Mouse (Mus musculus) C2C12 (cell line): ENCODE measurements around the gene 1700025F22Rik. TPM values are rescaled to one million over a fixed set of nuclear protein-coding genes. Genes with fewer than 3 reads are reported as not detected.
"Not testable (repeated sequence)": the region's sequence is repeated elsewhere in the genome, so short reads cannot be mapped to it uniquely, and the experiment has no call there.

Source experiments
- H3K27me3 ChIP-seq: one replicate; pipeline ENCODE4 v1.6.1; 2011; ENCODE audit not compliant: control insufficient read depth, insufficient read depth, insufficient read length
- H3K36me3 ChIP-seq: one replicate; pipeline ENCODE4 v1.6.1; 2011; ENCODE audit not compliant: control insufficient read depth, insufficient read depth
- H3K4me3 ChIP-seq: one replicate; pipeline ENCODE4 v1.5.1; 2011; ENCODE audit warnings: mild to moderate bottlenecking, control low read depth; ENCODE audit not compliant: poor library complexity, insufficient read depth, severe bottlenecking
- H3K79me2 ChIP-seq: one replicate; pipeline ENCODE4 v1.6.1; 2011; ENCODE audit not compliant: control insufficient read depth, insufficient read depth
- H3K79me3 ChIP-seq: one replicate; pipeline ENCODE4 v1.6.1; 2011; ENCODE audit warnings: low read depth, control low read depth
- H3ac ChIP-seq: one replicate; pipeline ENCODE3; 2011; ENCODE audit warnings: low read depth; ENCODE audit not compliant: control insufficient read depth, insufficient read length
- CEBPB ChIP-seq: IDR thresholded peaks from one replicate; pipeline ENCODE4 v1.6.1; 2011; ENCODE audit warnings: low read depth, mild to moderate bottlenecking, control low read depth, moderate library complexity
- CTCF ChIP-seq: IDR thresholded peaks from one replicate; pipeline ENCODE4 v1.5.1; 2011; ENCODE audit not compliant: control insufficient read depth, insufficient read depth, insufficient read length
- FOSL1 ChIP-seq: IDR thresholded peaks from one replicate; pipeline ENCODE4 v1.8.0; 2011; ENCODE audit warnings: mild to moderate bottlenecking, low read length; ENCODE audit not compliant: poor library complexity, insufficient read depth, severe bottlenecking
- MAX ChIP-seq: IDR thresholded peaks from one replicate; pipeline ENCODE4 v1.6.1; 2011; ENCODE audit warnings: mild to moderate bottlenecking, control low read depth
- MYOD1 ChIP-seq: IDR thresholded peaks from one replicate; pipeline ENCODE4 v1.6.1; 2011; ENCODE audit warnings: low read depth; ENCODE audit not compliant: control insufficient read depth, insufficient read length
- MYOG ChIP-seq: IDR thresholded peaks from one replicate; pipeline ENCODE4 v1.6.1; 2011; ENCODE audit not compliant: control insufficient read depth, insufficient read length; ENCODE audit errors: extremely low read depth
- USF1 ChIP-seq: IDR thresholded peaks from one replicate; pipeline ENCODE4 v1.6.1; 2011; ENCODE audit warnings: low read depth, mild to moderate bottlenecking, control low read depth, moderate library complexity
- polyA plus RNA-seq: library from polyadenylated mRNA; unstranded; fragments of >200 nt; fragmentation: generic; extraction: Trizol; gene quantifications from one replicate; pipeline ENCODE4 v1.2.1, GENCODE M21; 2012; ENCODE audit warnings: missing spikeins

1700025F22Rik gene
- polyA plus RNA-seq, 1 experiment: not detected

GRCm38 (mm10) chr19:11101880-11102279 is 63.2 kb downstream of the 1700025F22Rik start:
- no peak for TF ChIP-seq CTCF
- TF ChIP-seq FOSL1: no peak
- no peak for TF ChIP-seq CEBPB
- no peak for TF ChIP-seq USF1
- no peak for TF ChIP-seq MYOG
- no peak for TF ChIP-seq MYOD1
- TF ChIP-seq MAX: no peak
- no peaks in the 10 kb centered on the region for H3K36me3 ChIP-seq

GRCm38 (mm10) chr19:11098401-11098800 is 66.7 kb downstream of the 1700025F22Rik start:
- no peak for TF ChIP-seq FOSL1
- TF ChIP-seq CTCF: no peak
- TF ChIP-seq CEBPB: no peak
- no peak for TF ChIP-seq MAX
- TF ChIP-seq USF1: no peak
- no peak for TF ChIP-seq MYOD1
- no peak for TF ChIP-seq MYOG
- no peaks in the 10 kb centered on the region for H3K36me3 ChIP-seq
- H3K4me3 ChIP-seq: no peak overlapping the region
- no peaks in the 10 kb centered on the region for H3K27me3 ChIP-seq
- no peaks in the 10 kb centered on the region for H3K79me3 ChIP-seq
- H3ac ChIP-seq: no peak overlapping the region
- no peaks in the 10 kb centered on the region for H3K79me2 ChIP-seq

More at GRCm38 (mm10) chr19:11101880-11102279, 63.2 kb downstream of the 1700025F22Rik start:
- Histone ChIP-seq H3ac (no peak overlapping the region), H3K79me3 (no peaks in the 10 kb centered on the region), H3K4me3 (no peak overlapping the region), H3K79me2 (no peaks in the 10 kb centered on the region), H3K27me3 (no peaks in the 10 kb centered on the region)

- H3ac ChIP-seq, H3K27me3 ChIP-seq, H3K4me3 ChIP-seq, H3K79me3 ChIP-seq, H3K36me3 ChIP-seq, H3K79me2 ChIP-seq: not testable (repeated sequence)
Measured at GRCm38 (mm10) chr19:11092131-11092530, 73.0 kb downstream of the 1700025F22Rik start.

Other genes starting within 250 kb of the 1700025F22Rik start
- gene Zp1, start 244.7 kb downstream of the 1700025F22Rik start, polyA plus RNA-seq: not detected
- gene Ptgdr2, start 228.2 kb downstream of the 1700025F22Rik start, polyA plus RNA-seq: 0.07 TPM
- gene Ccdc86, start 216.1 kb downstream of the 1700025F22Rik start, polyA plus RNA-seq: 31.3 TPM
- not detected for gene Ms4a10, start 190.7 kb downstream of the 1700025F22Rik start, polyA plus RNA-seq
- gene Ms4a15, start 172.1 kb downstream of the 1700025F22Rik start, polyA plus RNA-seq: not detected
- not detected for gene Ms4a18, start 147.3 kb downstream of the 1700025F22Rik start, polyA plus RNA-seq
- gene Ms4a8a, start 84.2 kb downstream of the 1700025F22Rik start, polyA plus RNA-seq: not detected
- gene 1700017D01Rik, start 34.4 kb downstream of the 1700025F22Rik start, polyA plus RNA-seq: not detected
- gene Ms4a13, start 31.4 kb upstream of the 1700025F22Rik start, polyA plus RNA-seq: not detected
- gene Ms4a12, start 67.1 kb upstream of the 1700025F22Rik start, polyA plus RNA-seq: not detected
- not detected for gene Ms4a1, start 100.9 kb upstream of the 1700025F22Rik start, polyA plus RNA-seq
- not detected for gene Ms4a5, start 118.6 kb upstream of the 1700025F22Rik start, polyA plus RNA-seq
- gene Ms4a14, start 149.1 kb upstream of the 1700025F22Rik start, polyA plus RNA-seq: not detected
- gene Ms4a7, start 170.8 kb upstream of the 1700025F22Rik start, polyA plus RNA-seq: not detected
- gene Ms4a4a, start 210.2 kb upstream of the 1700025F22Rik start, polyA plus RNA-seq: not detected
- not detected for gene Ms4a4c, start 239.4 kb upstream of the 1700025F22Rik start, polyA plus RNA-seq